8 mouse cellular contexts compared by ENCODE assay signal in genomic region chr19:4756921-4757320, GRCm38 (mm10). TPM values are rescaled to one million over a fixed set of nuclear protein-coding genes. Genes with fewer than 3 reads are reported as not detected.
DNase-seq lines count a peak whose midpoint lies in the region; ATAC-seq and TF ChIP-seq lines count a peak whose summit lies in the region.

No protein-coding gene starts in this region.

- TF ChIP-seq CTCF in G1E (IDR thresholded peaks at IDR 0.05; ENCODE audit: low read depth, low read length): no peak

- DNase-seq in heart, adult 11 months: no peak
- DNase-seq in G1E (ENCODE audit: low spot score): no peak
- no peak for DNase-seq in hindbrain, embryonic 11.5 days (ENCODE audit: low spot score)
- no peak for DNase-seq in urinary bladder, postnatal 4 days (ENCODE audit: low spot score in 2 of 2)
- DNase-seq in adrenal gland, adult 8-10 months: no peak

- peaks cover 36% of the 10 kb centered on the region for H3K4me1 ChIP-seq in heart, embryonic 13.5 days
- H3K4me1 ChIP-seq in G1E (ENCODE audit: insufficient read depth, low read depth, low read length): peaks cover 31% of the 10 kb centered on the region
- peaks cover 3% of the 10 kb centered on the region; the same call in 1 of the 2 replicates for H3K4me1 ChIP-seq in hindbrain, embryonic 11.5 days (replicated peaks; ENCODE audit: control insufficient read depth, insufficient read depth, low read length)

- no peaks in the 10 kb centered on the region for H3K27me3 ChIP-seq in heart, embryonic 13.5 days (replicated peaks)
- no peaks in the 10 kb centered on the region; the same call in 1 of the 2 replicates for H3K27me3 ChIP-seq in G1E (ENCODE audit: insufficient read depth, low read length)
- H3K27me3 ChIP-seq in hindbrain, embryonic 11.5 days (ENCODE audit: control insufficient read depth, insufficient read depth, low read length): no peaks in the 10 kb centered on the region

- peaks cover 36% of the 10 kb centered on the region; the same call in 1 of the 2 replicates for H3K79me2 ChIP-seq in macrophage (ENCODE audit: inconsistent target)

- no peaks in the 10 kb centered on the region for H3K9me3 ChIP-seq in heart, embryonic 13.5 days
- H3K9me3 ChIP-seq in G1E (replicated peaks): no peaks in the 10 kb centered on the region
- no peaks in the 10 kb centered on the region for H3K9me3 ChIP-seq in hindbrain, embryonic 11.5 days (ENCODE audit: control insufficient read depth, low read length)

- H3K36me3 ChIP-seq in heart, embryonic 13.5 days: peaks cover 37% of the 10 kb centered on the region
- H3K36me3 ChIP-seq in G1E (replicated peaks) (peaks cover 44% of the 10 kb centered on the region), macrophage (ENCODE audit: inconsistent target) (peaks cover 4% of the 10 kb centered on the region; the same call in 1 of the 2 replicates)
- peaks cover 2% of the 10 kb centered on the region; the same call in 1 of the 2 replicates for H3K36me3 ChIP-seq in hindbrain, embryonic 11.5 days (ENCODE audit: control insufficient read depth, insufficient read depth, low read length)

- peak overlapping the region; percentile 92 for H3K27ac ChIP-seq in heart, embryonic 13.5 days (replicated peaks)
- H3K27ac ChIP-seq in hindbrain, embryonic 11.5 days (ENCODE audit: low read depth, low read length): peak overlapping the region; percentile 97
- H3K27ac ChIP-seq in macrophage: peak overlapping the region; percentile 12; the same call in 1 of the 2 replicates

- peak overlapping the region; percentile 89 for H3K4me2 ChIP-seq in heart, embryonic 13.5 days
- peak overlapping the region; percentile 67 for H3K4me2 ChIP-seq in hindbrain, embryonic 11.5 days (replicated peaks; ENCODE audit: low read depth, low read length)

- no peak for ATAC-seq in heart, embryonic 13.5 days (ENCODE audit: extremely low read depth, insufficient number of reproducible peaks, low FRiP score, low TSS enrichment)
- ATAC-seq in G1E (ENCODE audit: extremely low read depth, insufficient number of reproducible peaks, low FRiP score, poor library complexity, severe bottlenecking): no peak
- ATAC-seq in hindbrain, embryonic 11.5 days (ENCODE audit: low FRiP score): no peak
- ATAC-seq in erythroid progenitor cell, adult 5-6 weeks (replicated peaks; ENCODE audit: low FRiP score, poor library complexity, severe bottlenecking): no peak

- WGBS in heart, embryonic 13.5 days: 4% methylated on average over 9 of the region's 9 CpGs
- 10% methylated on average over 9 of the region's 9 CpGs for WGBS in hindbrain, embryonic 11.5 days
- WGBS in macrophage (ENCODE audit: missing documents): 2% methylated on average over 6 of the region's 9 CpGs

- H3K4me3 ChIP-seq in heart, embryonic 13.5 days: peak overlapping the region; percentile 72
- peak overlapping the region; percentile 75 for H3K4me3 ChIP-seq in G1E (ENCODE audit: low read depth, low read length)
- peak overlapping the region; percentile 68 for H3K4me3 ChIP-seq in hindbrain, embryonic 11.5 days (ENCODE audit: low read depth, low read length)
- peak overlapping the region; percentile 58 for H3K4me3 ChIP-seq in macrophage (ENCODE audit: inconsistent target)

- peak overlapping the region; percentile 87 for H3K9ac ChIP-seq in heart, embryonic 13.5 days
- peak overlapping the region; percentile 86 for H3K9ac ChIP-seq in hindbrain, embryonic 11.5 days (ENCODE audit: low read depth, low read length)

RNA-seq across cellular contexts. Expression of gene Rbm4b, which starts 0.6 kb away (rescaled TPM):
- 36.1 and 40.6 TPM in 2 replicates for polyA plus RNA-seq in heart, embryonic 13.5 days (2015; fragmentation: Nextera tagmentation; extraction: Ambion mirVana)
- total RNA-seq in G1E (2014; fragmentation: Nextera tagmentation) (8.3 and 9.8 TPM in 2 replicates), G1E (2017) (16.1 and 20.7 TPM in 2 replicates)
- polyA plus RNA-seq in G1E (2012) (5.1 and 5.3 TPM in 2 replicates), macrophage (2018) (5.4 to 7.3 TPM (median 5.9 TPM) in 3 replicates)
- polyA plus RNA-seq in hindbrain, embryonic 11.5 days (2014; fragmentation: Nextera tagmentation; extraction: Ambion mirVana): 146 and 154 TPM in 2 replicates
- 10 to 100 TPM in 6 of 26 experiments, 1 to 10 TPM in 20; 5.6 to 13.3 (median 8.7) TPM for total RNA-seq in macrophage (2018; cell fraction: chromatin; rRNA removed)
- 1 to 10 TPM; 2.8 to 7.0 (median 4.5) TPM for total RNA-seq in macrophage (2018; cell fraction: cytosol; rRNA removed)
- 10 to 100 TPM in 5 of 26 experiments, 1 to 10 TPM in 21; 4.7 to 15.2 (median 7.4) TPM for total RNA-seq in macrophage (2018; cell fraction: nucleus; rRNA removed)
- total RNA-seq in erythroid progenitor cell, adult 5-6 weeks (2015; ENCODE audit: low replicate concordance): 4.3 and 5.0 TPM in 2 replicates
- 12.6 and 13.6 TPM in 2 replicates for total RNA-seq in erythroid progenitor cell, adult 5-6 weeks (2017; ENCODE audit: low replicate concordance)
- 10 to 100 TPM; 14.3 to 16.5 (median 16.1) TPM for total RNA-seq in adrenal gland, adult 8-10 months (2022)

RNA-seq across cellular contexts. Expression of gene Rbm4, which starts 36.8 kb away (rescaled TPM):
- 45.5 and 50.8 TPM in 2 replicates for polyA plus RNA-seq in heart, embryonic 13.5 days (2015; fragmentation: Nextera tagmentation; extraction: Ambion mirVana)
- total RNA-seq in G1E (2014; fragmentation: Nextera tagmentation): 50.8 and 72.4 TPM in 2 replicates
- total RNA-seq in G1E (2017): 80.4 and 99.5 TPM in 2 replicates
- 3.6 and 19.9 TPM in 2 replicates for polyA plus RNA-seq in G1E (2012)
- 107 and 117 TPM in 2 replicates for polyA plus RNA-seq in hindbrain, embryonic 11.5 days (2014; fragmentation: Nextera tagmentation; extraction: Ambion mirVana)
- total RNA-seq in macrophage (2018; cell fraction: chromatin; rRNA removed): 100 to 1,000 TPM in 21 of 26 experiments, 10 to 100 TPM in 5; 75.1 to 226 (median 155) TPM
- 10 to 100 TPM; 16.1 to 28.3 (median 21.0) TPM for total RNA-seq in macrophage (2018; cell fraction: cytosol; rRNA removed)
- total RNA-seq in macrophage (2018; cell fraction: nucleus; rRNA removed): 100 to 1,000 TPM in 7 of 26 experiments, 10 to 100 TPM in 19; 45.8 to 147 (median 76.8) TPM
- polyA plus RNA-seq in macrophage (2018): 12.7 to 21.9 TPM (median 16.4 TPM) in 3 replicates
- total RNA-seq in erythroid progenitor cell, adult 5-6 weeks (2015; ENCODE audit: low replicate concordance): 41.5 and 67.4 TPM in 2 replicates
- total RNA-seq in erythroid progenitor cell, adult 5-6 weeks (2017; ENCODE audit: low replicate concordance): 106 and 172 TPM in 2 replicates
- total RNA-seq in adrenal gland, adult 8-10 months (2022): 10 to 100 TPM; 54.0 to 83.2 (median 62.0) TPM

RNA-seq across cellular contexts. Expression of gene Sptbn2, which starts 46.0 kb away (rescaled TPM):
- polyA plus RNA-seq in heart, embryonic 13.5 days (2015; fragmentation: Nextera tagmentation; extraction: Ambion mirVana): 0.16 and 0.33 TPM in 2 replicates
- 0.30 and 2.9 TPM in 2 replicates for total RNA-seq in G1E (2014; fragmentation: Nextera tagmentation)
- 0.12 and 0.16 TPM in 2 replicates for total RNA-seq in G1E (2017)
- 0.17 and 0.21 TPM in 2 replicates for polyA plus RNA-seq in G1E (2012)
- polyA plus RNA-seq in hindbrain, embryonic 11.5 days (2014; fragmentation: Nextera tagmentation; extraction: Ambion mirVana): 17.4 and 18.7 TPM in 2 replicates
- 1 to 10 TPM in 2 of 26 experiments, under 1 TPM in 11, not detected in 13; 0.06 to 1.3 (median 0.13) TPM for total RNA-seq in macrophage (2018; cell fraction: chromatin; rRNA removed)
- total RNA-seq in macrophage (2018; cell fraction: cytosol; rRNA removed): under 1 TPM; under 0.01 to 0.37 (median 0.07) TPM
- total RNA-seq in macrophage (2018; cell fraction: nucleus; rRNA removed): 1 to 10 TPM in 2 of 26 experiments, under 1 TPM in 15, not detected in 9; 0.06 to 1.8 (median 0.11) TPM
- 0.05 to 0.11 TPM (median 0.10 TPM) in 3 replicates for polyA plus RNA-seq in macrophage (2018)
- total RNA-seq in erythroid progenitor cell, adult 5-6 weeks (2015; ENCODE audit: low replicate concordance): not detected in 2 replicates
- not detected in 2 replicates for total RNA-seq in erythroid progenitor cell, adult 5-6 weeks (2017; ENCODE audit: low replicate concordance)
- total RNA-seq in adrenal gland, adult 8-10 months (2022): 1 to 10 TPM in 3 of 4 experiments, under 1 TPM in 1; 0.99 to 3.5 (median 1.6) TPM

RNA-seq across cellular contexts. Expression of gene Gm21992, which starts 54.5 kb away (rescaled TPM):
- polyA plus RNA-seq in heart, embryonic 13.5 days (2015; fragmentation: Nextera tagmentation; extraction: Ambion mirVana): 21.5 and 26.8 TPM in 2 replicates
- total RNA-seq in G1E (2014; fragmentation: Nextera tagmentation) (10.6 and 11.2 TPM in 2 replicates), G1E (2017) (32.1 and 40.1 TPM in 2 replicates)
- polyA plus RNA-seq in G1E (2012) (1.7 and 9.0 TPM in 2 replicates), macrophage (2018) (1.3 to 5.1 TPM (median 3.4 TPM) in 3 replicates)
- 22.4 and 37.1 TPM in 2 replicates for polyA plus RNA-seq in hindbrain, embryonic 11.5 days (2014; fragmentation: Nextera tagmentation; extraction: Ambion mirVana)
- 10 to 100 TPM in 24 of 26 experiments, 1 to 10 TPM in 2; 7.4 to 50.9 (median 32.4) TPM for total RNA-seq in macrophage (2018; cell fraction: chromatin; rRNA removed)
- total RNA-seq in macrophage (2018; cell fraction: cytosol; rRNA removed): 10 to 100 TPM in 4 of 26 experiments, 1 to 10 TPM in 22; 4.6 to 10.9 (median 7.4) TPM
- 10 to 100 TPM in 23 of 26 experiments, 1 to 10 TPM in 3; 6.0 to 41.4 (median 21.2) TPM for total RNA-seq in macrophage (2018; cell fraction: nucleus; rRNA removed)
- 13.7 and 83.8 TPM in 2 replicates for total RNA-seq in erythroid progenitor cell, adult 5-6 weeks (2015; ENCODE audit: low replicate concordance)
- total RNA-seq in erythroid progenitor cell, adult 5-6 weeks (2017; ENCODE audit: low replicate concordance): 29.0 and 62.2 TPM in 2 replicates
- total RNA-seq in adrenal gland, adult 8-10 months (2022): 10 to 100 TPM; 20.7 to 31.8 (median 24.4) TPM

RNA-seq across cellular contexts. Expression of gene Rbm14, which starts 54.5 kb away (rescaled TPM):
- 48.4 and 48.6 TPM in 2 replicates for polyA plus RNA-seq in heart, embryonic 13.5 days (2015; fragmentation: Nextera tagmentation; extraction: Ambion mirVana)
- 70.3 and 82.1 TPM in 2 replicates for total RNA-seq in G1E (2014; fragmentation: Nextera tagmentation)
- total RNA-seq in G1E (2017): 28.2 and 29.5 TPM in 2 replicates
- polyA plus RNA-seq in G1E (2012): 38.6 and 55.3 TPM in 2 replicates
- 92.9 and 98.4 TPM in 2 replicates for polyA plus RNA-seq in hindbrain, embryonic 11.5 days (2014; fragmentation: Nextera tagmentation; extraction: Ambion mirVana)
- 10 to 100 TPM; 16.7 to 82.1 (median 48.5) TPM for total RNA-seq in macrophage (2018; cell fraction: chromatin; rRNA removed)
- 10 to 100 TPM in 23 of 26 experiments, 1 to 10 TPM in 3; 9.2 to 20.8 (median 13.5) TPM for total RNA-seq in macrophage (2018; cell fraction: cytosol; rRNA removed)
- total RNA-seq in macrophage (2018; cell fraction: nucleus; rRNA removed): 10 to 100 TPM; 16.2 to 64.4 (median 31.4) TPM
- 10.2 to 18.9 TPM (median 15.8 TPM) in 3 replicates for polyA plus RNA-seq in macrophage (2018)
- 28.1 and 35.3 TPM in 2 replicates for total RNA-seq in erythroid progenitor cell, adult 5-6 weeks (2015; ENCODE audit: low replicate concordance)
- 27.7 and 27.9 TPM in 2 replicates for total RNA-seq in erythroid progenitor cell, adult 5-6 weeks (2017; ENCODE audit: low replicate concordance)
- total RNA-seq in adrenal gland, adult 8-10 months (2022): 10 to 100 TPM; 43.7 to 64.6 (median 53.9) TPM

Comparison
In these comparisons a context has a peak if more than half of its experiments do, and no peak if none do; other contexts are left out.
1. H3K27ac ChIP-seq: peak in every context shown above with its lines; median percentile 97 in hindbrain, embryonic 11.5 days; 92 in heart, embryonic 13.5 days; 12 in macrophage.
2. RNA of gene Sptbn2, which starts 46.0 kb away (polyA plus RNA-seq): 17.4 to 18.7 TPM in hindbrain, embryonic 11.5 days; 0.17 to 0.21 TPM in G1E, 0.16 to 0.33 TPM in heart, embryonic 13.5 days and 0.05 to 0.11 TPM in macrophage; every median in the first group is over 10 times any median in the second.
3. Peak in every context shown above with its lines, with median percentiles within 50 percentile points of each other: H3K4me3 ChIP-seq.